Mouse (Mus musculus) embryonic fibroblast, embryonic 13.5 days (primary cell): ENCODE measurements at regions not wholly inside any gene's neighbourhood (a gene's known extent, or its start where the extent isn't known, plus 50 kb on each side); places are given as distances from the start of the nearest gene placed in this dataset.

Experiments
- CTCF ChIP-seq: IDR thresholded peaks from 2 replicates; pipeline ENCODE4 v1.5.1; 2011; ENCODE audit warnings: mild to moderate bottlenecking, control low read depth, low read length, moderate library complexity, borderline replicate concordance; ENCODE audit not compliant: insufficient read depth
- POLR2A ChIP-seq: IDR thresholded peaks from 2 replicates; pipeline ENCODE4 v1.6.1; 2011; ENCODE audit warnings: low read depth, mild to moderate bottlenecking, control low read depth, low read length, moderate library complexity

GRCm38 (mm10) chr14:76868131-76868530 is 168.4 kb upstream of the Ccdc122 start:
- TF ChIP-seq POLR2A (no peak), CTCF (no peak)
